Mouse (Mus musculus) Muller cell, postnatal 12 days (primary cell): Measurements from ENCODE around the gene Gnai1.
A peak's percentile ranks its signal among the peaks of the same experiment; 100 is the strongest.
"Not testable (repeated sequence)": the region's sequence is repeated elsewhere in the genome, so short reads cannot be mapped to it uniquely, and the experiment has no call there.

Experiments
- DNase-seq: peaks from one replicate; pipeline ENCODE4 v3.0.0-alpha.2; 2015; ENCODE audit errors: inconsistent ontology term

Gene Gnai1

GRCm38 (mm10) chr5:18360281-18360819, at the start of gene Gnai1:
Gene Gnai1, minus strand, starts transcription at chr5:18360355.
- peak; percentile 79 for DNase-seq

GRCm38 (mm10) chr5:18367864-18368263, 7.7 kb upstream of the Gnai1 start:
- no peak for DNase-seq

- no peak for DNase-seq
These were observed 5.3 kb upstream of the Gnai1 start for GRCm38 (mm10) chr5:18365460-18365859.

- DNase-seq, result no peak
These were observed 801 bp upstream of the Gnai1 start for GRCm38 (mm10) chr5:18360956-18361355.

DNA sequence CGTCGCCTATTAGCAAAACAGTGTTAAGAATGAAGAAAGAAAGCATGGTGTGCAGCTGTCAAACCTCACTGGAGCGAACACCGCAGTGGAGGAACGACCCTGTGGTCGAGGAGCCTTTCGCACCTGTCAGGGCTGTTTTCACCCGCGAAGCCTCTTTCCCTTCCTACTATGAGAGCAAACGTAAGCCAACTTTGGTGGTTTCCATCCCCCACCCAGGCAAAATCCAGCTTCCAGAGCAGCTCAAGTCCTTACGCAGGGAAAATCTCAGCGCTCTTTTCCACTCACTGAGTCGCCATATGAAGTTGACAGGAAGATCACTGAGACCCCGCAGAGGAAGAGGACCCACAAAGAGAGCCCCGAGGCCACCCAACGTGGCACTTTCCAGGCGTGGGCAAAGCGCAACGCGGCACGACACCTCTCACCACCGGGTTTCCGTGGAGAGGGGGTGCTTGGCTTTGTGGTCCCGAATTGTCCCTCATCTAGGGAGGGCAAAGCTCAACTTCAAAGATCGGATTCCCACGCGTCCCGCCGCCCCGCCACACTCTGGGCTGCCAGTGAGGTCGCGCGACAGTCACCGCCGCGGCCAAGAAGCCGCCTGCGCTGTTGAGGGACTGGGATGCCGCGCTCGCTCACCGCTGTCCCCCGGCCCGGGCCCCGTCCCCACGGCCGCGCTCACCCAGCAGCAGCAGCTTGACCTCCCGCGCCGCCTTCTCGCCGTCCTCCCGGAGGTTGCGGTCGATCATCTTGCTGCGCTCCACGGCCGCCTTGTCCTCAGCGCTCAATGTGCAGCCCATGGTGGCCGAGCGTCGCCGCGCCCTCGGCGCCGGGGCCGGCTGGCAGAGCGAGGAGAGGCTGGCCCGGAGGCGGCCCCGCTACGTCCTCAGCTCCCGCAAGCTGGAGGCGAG, 527 bp downstream of the Gnai1 start:
- DNase-seq, result peak; percentile 69

DNA sequence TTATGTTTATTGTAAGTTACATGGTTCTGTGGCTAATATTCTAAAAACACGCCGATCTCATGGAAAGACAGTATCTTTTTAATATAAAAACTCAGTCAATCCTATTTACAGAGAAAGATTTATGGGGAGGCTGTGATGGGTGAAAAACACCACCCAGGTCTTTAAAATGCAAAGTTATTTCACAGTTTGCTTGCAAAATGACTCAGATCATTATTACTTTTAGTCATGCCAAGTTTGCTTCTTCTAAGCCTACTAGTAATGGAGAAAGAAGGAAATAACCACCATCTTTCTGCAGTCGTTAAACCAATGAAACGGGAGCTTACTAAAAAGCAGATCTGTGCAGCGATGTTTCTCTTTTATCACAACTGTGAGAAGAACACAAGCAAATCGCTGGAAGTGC, 1.4 kb downstream of the Gnai1 start:
- peak; percentile 7 for DNase-seq

DNA sequence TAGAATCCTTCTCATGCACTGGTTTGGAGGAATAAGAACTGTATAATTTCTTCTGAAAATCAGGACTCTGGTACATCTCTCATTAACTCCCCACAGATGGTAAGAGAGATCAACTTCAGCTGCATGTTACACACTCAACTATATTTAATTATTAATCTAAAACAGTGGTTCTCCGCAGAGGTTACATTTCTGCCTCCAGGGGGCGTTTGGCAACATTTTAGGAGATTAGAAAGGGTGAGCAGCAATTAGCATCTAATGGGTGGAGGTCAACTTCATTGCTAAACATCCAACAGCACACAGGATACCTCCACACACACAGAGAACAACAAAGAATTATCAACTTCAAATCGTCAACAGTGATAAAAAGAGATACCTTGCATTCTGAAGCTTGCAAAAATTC, 2.0 kb downstream of the Gnai1 start:
- peak; percentile 23 for DNase-seq

GRCm38 (mm10) chr5:18347297-18347696, 12.9 kb downstream of the Gnai1 start:
- DNase-seq, result no peak

GRCm38 (mm10) chr5:18343455-18344142, 16.6 kb downstream of the Gnai1 start:
- DNase-seq, result no peak

GRCm38 (mm10) chr5:18342765-18343454, 17.2 kb downstream of the Gnai1 start:
- no peak for DNase-seq

GRCm38 (mm10) chr5:18341876-18342275, 18.3 kb downstream of the Gnai1 start:
- not testable (repeated sequence) for DNase-seq

- DNase-seq, result no peak
These were observed 27.9 kb downstream of the Gnai1 start for GRCm38 (mm10) chr5:18332256-18332655.

DNA sequence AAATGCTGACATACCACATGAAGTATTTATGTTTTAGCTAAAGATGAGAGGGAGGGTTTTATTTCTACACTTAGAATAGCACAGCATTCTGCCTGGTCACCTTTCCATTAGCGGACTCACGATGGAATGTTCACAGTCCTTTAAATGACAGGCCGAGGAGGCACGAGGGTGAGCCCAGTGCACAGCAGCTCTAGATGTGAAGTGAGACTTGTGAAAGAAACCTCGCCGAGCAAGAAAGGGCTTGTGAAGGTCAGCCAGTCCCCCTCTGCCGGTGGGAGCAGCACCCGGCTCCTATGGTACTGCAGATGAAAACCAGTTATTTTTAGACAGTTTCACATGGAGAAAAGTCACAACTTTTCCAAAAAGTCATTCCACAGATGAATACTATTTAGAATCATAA, 29.4 kb downstream of the Gnai1 start:
- no peak for DNase-seq

DNA sequence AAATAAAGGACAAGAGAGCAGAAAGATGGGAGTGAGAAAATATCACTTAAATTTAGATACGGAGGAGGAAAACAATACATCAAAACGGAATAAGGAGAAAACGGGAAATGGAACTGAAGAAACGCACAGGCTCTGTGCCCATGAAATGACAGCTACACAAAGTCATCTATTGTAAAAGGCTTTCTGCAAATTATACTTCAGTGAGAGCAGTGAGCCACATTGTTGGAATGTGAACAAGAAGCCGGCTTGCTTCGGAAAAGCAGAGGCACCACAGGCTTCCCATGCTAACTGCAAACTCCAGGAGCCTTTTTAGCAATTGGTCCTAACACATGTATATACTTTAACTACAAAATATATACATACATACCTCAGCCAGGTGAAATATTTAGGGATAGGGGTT, 34.0 kb downstream of the Gnai1 start:
- DNase-seq, result peak; percentile 19

DNA sequence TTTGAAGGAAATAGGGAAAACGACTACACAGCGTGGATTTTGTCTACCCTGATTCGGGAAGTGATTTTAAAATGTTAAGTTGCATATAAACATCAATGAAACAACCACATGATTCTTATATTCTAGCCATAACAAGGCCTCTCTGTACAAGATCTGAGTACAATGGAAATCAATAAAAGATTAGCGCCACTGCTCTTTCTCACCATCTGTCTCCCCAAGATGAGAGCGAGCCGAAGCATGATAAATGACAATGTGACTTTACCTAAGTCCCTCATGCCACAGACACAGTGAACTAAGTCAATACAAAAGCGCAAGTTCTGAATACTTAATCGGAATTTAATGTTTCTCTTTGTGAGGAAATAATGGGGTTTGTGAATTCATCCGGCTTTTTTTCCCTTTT, 36.6 kb downstream of the Gnai1 start:
- DNase-seq, result no peak

GRCm38 (mm10) chr5:18321661-18322060, 38.5 kb downstream of the Gnai1 start:
- DNase-seq, result no peak

GRCm38 (mm10) chr5:18318846-18319245, 41.3 kb downstream of the Gnai1 start:
- DNase-seq, result peak; percentile 30

- DNase-seq, result no peak
These were observed 52.8 kb downstream of the Gnai1 start for GRCm38 (mm10) chr5:18307229-18307804.

- DNase-seq, result no peak
These were observed 63.6 kb downstream of the Gnai1 start for GRCm38 (mm10) chr5:18296584-18296983.

DNA sequence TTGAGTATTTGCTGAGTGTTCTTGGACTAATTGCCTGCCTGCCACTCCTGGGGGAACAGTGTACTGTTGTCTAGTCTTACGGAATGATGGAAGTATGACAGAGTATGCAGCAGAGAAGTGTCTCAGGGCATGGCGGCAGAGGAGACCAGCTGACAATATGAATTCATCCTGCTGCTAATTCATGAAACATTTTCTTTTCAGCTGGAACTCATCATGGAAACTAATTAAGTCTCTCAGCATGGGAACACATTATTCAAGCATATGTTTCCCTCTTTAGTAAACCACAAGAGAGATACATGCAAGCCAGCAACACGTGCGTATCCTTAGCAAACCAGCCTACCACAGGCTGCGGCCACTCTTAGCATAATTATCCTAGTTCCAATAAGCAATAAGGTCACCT, 67.4 kb downstream of the Gnai1 start:
- DNase-seq, result peak; percentile 9

DNA sequence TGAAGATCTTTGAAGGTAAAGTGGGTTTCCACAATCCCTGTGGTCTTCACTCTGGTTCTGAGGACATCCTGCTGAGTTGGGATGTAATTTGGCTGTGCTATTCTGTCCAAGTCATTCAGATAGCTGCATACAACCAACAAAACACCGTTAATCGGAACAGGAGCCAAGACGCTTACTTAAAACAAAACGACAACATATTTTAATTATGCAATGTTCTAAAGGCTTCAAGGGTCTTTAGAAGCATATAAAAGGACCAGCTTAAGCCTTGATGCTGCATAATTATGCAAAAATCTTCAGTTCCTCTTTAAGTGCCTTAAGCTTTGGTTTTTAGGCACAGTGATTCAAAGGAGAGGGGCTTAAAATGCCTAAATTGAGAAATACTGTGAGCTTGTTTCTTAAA, 70.6 kb downstream of the Gnai1 start:
- no peak for DNase-seq

- no peak for DNase-seq
These were observed 71.5 kb downstream of the Gnai1 start for GRCm38 (mm10) chr5:18288694-18289093.
